Mouse (Mus musculus): ENCODE results near the gene N4bp3.
A peak's percentile ranks its signal among the peaks of the same experiment; 100 is the strongest.

DNA sequence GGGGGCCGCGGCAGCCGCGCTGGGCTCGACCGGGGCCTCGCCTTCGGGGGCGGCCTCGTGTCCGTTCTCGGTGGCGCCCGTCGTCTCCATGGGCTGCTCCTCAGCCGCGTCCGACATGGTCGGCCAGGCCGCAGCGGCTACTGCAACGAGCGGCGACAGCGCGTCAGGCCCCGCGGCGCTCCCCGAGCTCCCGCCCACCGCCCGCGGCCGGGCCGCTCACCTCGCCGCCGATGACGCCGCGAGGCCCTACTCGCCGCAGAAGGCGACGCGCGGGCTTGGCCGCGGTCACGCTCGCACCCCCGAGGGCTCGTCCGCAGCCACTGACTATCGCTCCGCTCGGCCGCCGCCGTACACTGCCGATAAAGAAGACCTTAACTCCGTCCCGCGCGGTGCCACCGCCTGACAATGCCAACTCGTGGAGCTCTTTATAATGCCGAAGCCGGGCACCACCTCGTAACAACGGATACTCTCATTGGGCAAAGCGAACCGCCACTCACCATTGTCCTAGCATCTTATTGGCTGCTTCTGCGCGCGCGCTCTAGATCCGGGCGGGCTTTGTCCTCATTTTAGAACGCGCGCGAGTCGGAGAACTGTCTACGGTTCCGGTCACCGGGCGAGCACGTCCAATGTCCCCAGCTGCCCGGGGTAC, 44.1 kb downstream of the N4bp3 start, which contains the start of gene Hnrnpab:
- TF ChIP-seq POLR2A (IDR thresholded peaks at IDR 0.05; ENCODE audit: borderline replicate concordance, extremely low read depth, low read depth, low read length) (peak; percentile 100), CTCF (IDR thresholded peaks at IDR 0.05; ENCODE audit: insufficient read depth, low read length) (no peak)

Data from lung, adult 2 months (tissue).